Mouse (Mus musculus): ENCODE data around the gene Klf3. TPM values are rescaled to one million over a fixed set of nuclear protein-coding genes. Genes with fewer than 3 reads are reported as not detected.
A peak's percentile ranks its signal among the peaks of the same experiment; 100 is the strongest.
"Not testable (repeated sequence)": the region's sequence is repeated elsewhere in the genome, so short reads cannot be mapped to it uniquely, and the experiment has no call there.

Gene Klf3
- polyA plus RNA-seq, 2 experiments, result 38.2 to 76.0 TPM

- H3K27me3 ChIP-seq (ENCODE audit: control insufficient read depth, insufficient read depth, low read length), result no peaks in the 10 kb centered on the region
- no peak overlapping the region for H3K4me3 ChIP-seq (replicated peaks; ENCODE audit: low read length)
- 2% methylated on average over 4 of the region's 4 CpGs for WGBS
- no peak overlapping the region for H3K4me2 ChIP-seq (replicated peaks; ENCODE audit: low read depth, low read length, severe bottlenecking)
- H3K9me3 ChIP-seq (ENCODE audit: control insufficient read depth, low read length), result peaks cover 6% of the 10 kb centered on the region; the same call in 1 of the 2 replicates
- H3K27ac ChIP-seq (replicated peaks; ENCODE audit: low read depth, low read length), result peak overlapping the region; percentile 73
- H3K4me1 ChIP-seq (ENCODE audit: control insufficient read depth, insufficient read depth, low read length), result peaks cover 33% of the 10 kb centered on the region
- DNase-seq (ENCODE audit: low spot score) (peak; percentile 91), ATAC-seq (ENCODE audit: low FRiP score, low read depth) (peak; percentile 90)
- no peak overlapping the region for H3K9ac ChIP-seq (ENCODE audit: low read depth, low read length, severe bottlenecking)
- TF ChIP-seq POLR2A (IDR thresholded peaks at IDR 0.05; ENCODE audit: borderline replicate concordance, extremely low read depth, insufficient read depth, insufficient read length), result no peak
- no peaks in the 10 kb centered on the region for H3K36me3 ChIP-seq (ENCODE audit: control insufficient read depth, insufficient read depth, low read length)
Measured at GRCm38 (mm10) chr5:64878027-64878425, 74.8 kb downstream of the Klf3 start.

GRCm38 (mm10) chr5:64878526-64878925 is 75.3 kb downstream of the Klf3 start:
- no peak overlapping the region for H3K4me3 ChIP-seq (replicated peaks; ENCODE audit: low read length)
- H3K27me3 ChIP-seq (ENCODE audit: control insufficient read depth, insufficient read depth, low read length), result no peaks in the 10 kb centered on the region
- no peak overlapping the region for H3K4me2 ChIP-seq (replicated peaks; ENCODE audit: low read depth, low read length, severe bottlenecking)
- peaks cover 33% of the 10 kb centered on the region for H3K4me1 ChIP-seq (ENCODE audit: control insufficient read depth, insufficient read depth, low read length)
- H3K27ac ChIP-seq (replicated peaks; ENCODE audit: low read depth, low read length), result peak overlapping the region; percentile 73
- peak; percentile 49 for DNase-seq (ENCODE audit: low spot score)
- peak; percentile 58 for ATAC-seq (ENCODE audit: low FRiP score, low read depth)
- no peak overlapping the region for H3K9ac ChIP-seq (ENCODE audit: low read depth, low read length, severe bottlenecking)
- no peak for TF ChIP-seq POLR2A (IDR thresholded peaks at IDR 0.05; ENCODE audit: borderline replicate concordance, extremely low read depth, insufficient read depth, insufficient read length)
- no peaks in the 10 kb centered on the region for H3K36me3 ChIP-seq (ENCODE audit: control insufficient read depth, insufficient read depth, low read length)
- WGBS, result 41% methylated on average over 2 of the region's 2 CpGs
- peaks cover 6% of the 10 kb centered on the region; the same call in 1 of the 2 replicates for H3K9me3 ChIP-seq (ENCODE audit: control insufficient read depth, low read length)

- Histone ChIP-seq H3K36me3 (ENCODE audit: control insufficient read depth, insufficient read depth, low read length) (no peaks in the 10 kb centered on the region), H3K9ac (ENCODE audit: low read depth, low read length, severe bottlenecking) (no peak overlapping the region), H3K27ac (replicated peaks; ENCODE audit: low read depth, low read length) (peak overlapping the region; percentile 41; the same call in 1 of the 2 replicates), H3K4me2 (replicated peaks; ENCODE audit: low read depth, low read length, severe bottlenecking) (no peak overlapping the region), H3K4me1 (ENCODE audit: control insufficient read depth, insufficient read depth, low read length) (peaks cover 37% of the 10 kb centered on the region), H3K9me3 (ENCODE audit: control insufficient read depth, low read length) (peaks cover 3% of the 10 kb centered on the region; the same call in 1 of the 2 replicates), H3K4me3 (replicated peaks; ENCODE audit: low read length) (no peak overlapping the region), H3K27me3 (ENCODE audit: control insufficient read depth, insufficient read depth, low read length) (no peaks in the 10 kb centered on the region)
- ATAC-seq (ENCODE audit: low FRiP score, low read depth) (no peak), DNase-seq (ENCODE audit: low spot score) (no peak)
- WGBS, result 50% methylated on average over 3 of the region's 3 CpGs
- no peak for TF ChIP-seq POLR2A (IDR thresholded peaks at IDR 0.05; ENCODE audit: borderline replicate concordance, extremely low read depth, insufficient read depth, insufficient read length)
Measured at GRCm38 (mm10) chr5:64879241-64879640, 76.1 kb downstream of the Klf3 start.

DNA sequence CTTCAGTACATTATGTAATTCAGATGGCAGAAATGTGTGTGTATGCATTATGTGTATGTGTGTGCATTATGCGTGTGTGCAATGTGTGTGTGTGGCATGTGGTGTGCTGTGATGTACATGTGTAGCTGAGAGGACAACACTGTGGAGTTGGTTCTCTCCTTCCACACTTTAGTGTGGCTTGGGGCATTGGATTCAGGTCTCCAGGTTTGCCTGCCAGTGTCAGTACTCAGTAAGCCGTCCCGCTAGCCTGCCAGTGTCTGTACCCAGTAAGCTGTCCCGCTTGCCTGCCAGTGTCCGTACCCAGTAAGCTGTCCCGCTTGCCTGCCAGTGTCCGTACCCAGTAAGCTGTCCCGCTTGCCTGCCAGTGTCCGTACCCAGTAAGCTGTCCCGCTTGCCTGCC is 78.4 kb downstream of the Klf3 start:
- H3K4me2 ChIP-seq (replicated peaks; ENCODE audit: low read depth, low read length, severe bottlenecking); H3K27me3 ChIP-seq (ENCODE audit: control insufficient read depth, insufficient read depth, low read length); DNase-seq (ENCODE audit: low spot score); H3K9ac ChIP-seq (ENCODE audit: low read depth, low read length, severe bottlenecking); H3K4me3 ChIP-seq (replicated peaks; ENCODE audit: low read length); H3K36me3 ChIP-seq (ENCODE audit: control insufficient read depth, insufficient read depth, low read length); H3K27ac ChIP-seq (replicated peaks; ENCODE audit: low read depth, low read length); H3K9me3 ChIP-seq (ENCODE audit: control insufficient read depth, low read length); ATAC-seq (ENCODE audit: low FRiP score, low read depth): not testable (repeated sequence)
- WGBS, result 94% methylated on average over 6 of the region's 10 CpGs
- peaks cover 28% of the 10 kb centered on the region for H3K4me1 ChIP-seq (ENCODE audit: control insufficient read depth, insufficient read depth, low read length)

DNA sequence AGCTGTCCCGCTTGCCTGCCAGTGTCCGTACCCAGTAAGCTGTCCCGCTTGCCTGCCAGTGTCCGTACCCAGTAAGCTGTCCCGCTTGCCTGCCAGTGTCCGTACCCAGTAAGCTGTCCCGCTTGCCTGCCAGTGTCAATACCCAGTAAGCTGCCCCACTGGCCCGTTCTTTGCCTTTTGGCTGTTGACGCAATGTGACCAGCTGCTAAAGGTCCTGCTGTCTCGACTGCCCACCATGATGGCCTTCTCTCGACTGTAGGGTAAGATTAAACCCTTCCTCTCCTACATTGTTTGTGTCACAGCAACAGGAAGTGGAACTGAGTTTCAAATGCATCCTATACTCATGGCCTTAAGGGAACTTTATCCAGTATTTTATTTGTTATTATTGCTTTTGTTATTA is 78.8 kb downstream of the Klf3 start:
- not testable (repeated sequence) for H3K9me3 ChIP-seq (ENCODE audit: control insufficient read depth, low read length); H3K27me3 ChIP-seq (ENCODE audit: control insufficient read depth, insufficient read depth, low read length); H3K4me2 ChIP-seq (replicated peaks; ENCODE audit: low read depth, low read length, severe bottlenecking); ATAC-seq (ENCODE audit: low FRiP score, low read depth); H3K36me3 ChIP-seq (ENCODE audit: control insufficient read depth, insufficient read depth, low read length); H3K27ac ChIP-seq (replicated peaks; ENCODE audit: low read depth, low read length); H3K9ac ChIP-seq (ENCODE audit: low read depth, low read length, severe bottlenecking); DNase-seq (ENCODE audit: low spot score); H3K4me3 ChIP-seq (replicated peaks; ENCODE audit: low read length)
- 87% methylated on average over 7 of the region's 11 CpGs for whole genome bisulfite sequencing
- H3K4me1 ChIP-seq (ENCODE audit: control insufficient read depth, insufficient read depth, low read length), result peaks cover 24% of the 10 kb centered on the region

Other genes with a start within 250 kb of the Klf3 start
- 2.2 TPM in 2 replicates for gene Tlr1, start 130.2 kb downstream of the Klf3 start, polyA plus RNA-seq (2012; rRNA removed)
- 1.0 and 1.8 TPM in 2 replicates for gene Tlr1, start 130.2 kb downstream of the Klf3 start, polyA plus RNA-seq (2014; fragmentation: Nextera tagmentation; extraction: Ambion mirVana)
- 1.7 and 3.1 TPM in 2 replicates for gene Tlr6, start 156.7 kb downstream of the Klf3 start, polyA plus RNA-seq (2012; rRNA removed)
- 1.2 and 1.5 TPM in 2 replicates for gene Tlr6, start 156.7 kb downstream of the Klf3 start, polyA plus RNA-seq (2014; fragmentation: Nextera tagmentation; extraction: Ambion mirVana)
- 69.6 and 71.7 TPM in 2 replicates for gene Fam114a1, start 166.7 kb downstream of the Klf3 start, polyA plus RNA-seq (2012; rRNA removed)
- 51.7 and 52.9 TPM in 2 replicates for gene Fam114a1, start 166.7 kb downstream of the Klf3 start, polyA plus RNA-seq (2014; fragmentation: Nextera tagmentation; extraction: Ambion mirVana)